Mouse (Mus musculus) limb, embryonic 10.5 days (tissue): ENCODE measurements around the gene Rbbp5. TPM values are rescaled to one million over a fixed set of nuclear protein-coding genes. Genes with fewer than 3 reads are reported as not detected.

Source experiments
- DNase-seq: peaks from one replicate; pipeline ENCODE4 v3.0.0-alpha.2; 2017; ENCODE audit warnings: low spot score
- H3K27ac ChIP-seq: fragments of 300-500 bp; sonication (generic); 2 replicates; pipeline ENCODE4 v1.5.1; 2016; ENCODE audit warnings: mild to moderate bottlenecking
- H3K27me3 ChIP-seq: fragments of 300-500 bp; sonication (generic); 2 replicates; pipeline ENCODE4 v1.6.1; 2016; ENCODE audit warnings: low read depth, mild to moderate bottlenecking; ENCODE audit not compliant: poor library complexity, severe bottlenecking
- H3K36me3 ChIP-seq: fragments of 300-500 bp; sonication (generic); 2 replicates; pipeline ENCODE4 v1.6.1; 2016; ENCODE audit warnings: mild to moderate bottlenecking, moderate library complexity
- H3K4me1 ChIP-seq: fragments of 300-500 bp; sonication (generic); 2 replicates; pipeline ENCODE4 v1.6.1; 2016
- H3K4me3 ChIP-seq: fragments of 300-500 bp; sonication (generic); 2 replicates; pipeline ENCODE4 v1.5.1; 2016; ENCODE audit warnings: mild to moderate bottlenecking, moderate library complexity
- H3K9me3 ChIP-seq: fragments of 300-500 bp; sonication (generic); replicated peaks from 2 replicates; pipeline ENCODE4 v1.6.1; 2016; ENCODE audit warnings: mild to moderate bottlenecking
- WGBS: fragments of 180-500 bp; shearing (Covaris S2); methylation state at CpG from one replicate; pipeline ENCODE4 v1.1.7; 2016; 5-methylcytosine and 5-hydroxymethylcytosine counted together
- polyA plus RNA-seq: library from polyadenylated mRNA; unstranded; fragments of >200 nt; fragmentation: Nextera tagmentation; extraction: Ambion mirVana; gene quantifications from 2 replicates; pipeline ENCODE4 v1.2.1, GENCODE M21; 2016

Gene Rbbp5
- 59.4 and 66.8 TPM in 2 replicates for polyA plus RNA-seq

DNA sequence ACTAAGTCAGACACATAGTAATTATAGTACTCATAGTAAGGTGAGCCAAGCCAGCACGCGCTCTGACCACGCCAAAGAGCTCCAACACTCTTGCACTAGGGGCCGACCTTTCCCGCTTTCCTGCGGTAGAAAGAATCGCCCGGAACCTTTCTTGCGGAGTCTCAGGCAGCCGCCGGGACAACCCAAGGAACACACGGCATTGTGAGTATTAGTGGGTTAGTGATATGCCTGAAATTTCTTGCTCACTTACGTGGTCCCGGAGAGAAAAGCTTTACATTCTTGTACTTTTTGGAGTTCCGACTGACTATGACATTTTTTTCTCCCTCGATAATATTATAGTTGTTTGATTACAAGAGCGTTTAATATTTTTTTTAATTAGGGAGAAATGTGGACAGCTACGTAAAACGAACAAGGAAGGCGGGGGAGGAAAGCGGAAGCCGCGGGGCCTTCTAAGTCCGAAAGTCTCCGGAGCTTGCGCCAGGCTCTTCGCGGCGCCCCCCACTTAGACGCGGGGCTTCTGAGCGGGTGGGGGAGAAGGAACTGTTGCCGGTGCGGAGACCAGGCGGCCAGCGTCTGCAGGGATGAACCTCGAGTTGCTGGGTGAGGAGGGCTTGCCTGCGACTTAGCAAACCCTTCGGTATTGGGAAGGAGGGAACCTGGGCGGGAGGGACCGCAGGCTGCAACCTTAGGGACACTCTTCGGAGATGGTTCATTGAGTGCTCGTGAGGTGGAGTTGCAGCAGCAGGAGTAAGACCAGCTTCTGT, at the start of gene Rbbp5:
TSS of gene Rbbp5 (plus strand) at position 438 of the 764 bp plus-strand sequence.
- H3K4me3 ChIP-seq = peak within 1 kb of the TSS; percentile 74
- peak; percentile 89 for DNase-seq
- WGBS = under 1% methylated on average over 43 of the region's 43 CpGs

GRCm38 (mm10) chr1:132430818-132431217, 46.3 kb upstream of the Rbbp5 start:
- Histone ChIP-seq H3K36me3 (peaks cover 13% of the 10 kb centered on the region), H3K27me3 (no peaks in the 10 kb centered on the region), H3K9me3 (no peaks in the 10 kb centered on the region), H3K27ac (no peak overlapping the region; the same call in 1 of the 2 replicates), H3K4me3 (no peak overlapping the region), H3K4me1 (peaks cover 29% of the 10 kb centered on the region)
- 36% methylated on average over 3 of the region's 3 CpGs for WGBS
- DNase-seq = peak; percentile 52

More for the DNA sequence above, at the start of gene Rbbp5:
- H3K27ac ChIP-seq = peak within 1 kb of the TSS; percentile 92
- no peaks in the 10 kb centered on the region for H3K36me3 ChIP-seq
- H3K27me3 ChIP-seq = no peaks in the 10 kb centered on the region
- peaks cover 20% of the 10 kb centered on the region for H3K4me1 ChIP-seq
- no peaks in the 10 kb centered on the region for H3K9me3 ChIP-seq

DNA sequence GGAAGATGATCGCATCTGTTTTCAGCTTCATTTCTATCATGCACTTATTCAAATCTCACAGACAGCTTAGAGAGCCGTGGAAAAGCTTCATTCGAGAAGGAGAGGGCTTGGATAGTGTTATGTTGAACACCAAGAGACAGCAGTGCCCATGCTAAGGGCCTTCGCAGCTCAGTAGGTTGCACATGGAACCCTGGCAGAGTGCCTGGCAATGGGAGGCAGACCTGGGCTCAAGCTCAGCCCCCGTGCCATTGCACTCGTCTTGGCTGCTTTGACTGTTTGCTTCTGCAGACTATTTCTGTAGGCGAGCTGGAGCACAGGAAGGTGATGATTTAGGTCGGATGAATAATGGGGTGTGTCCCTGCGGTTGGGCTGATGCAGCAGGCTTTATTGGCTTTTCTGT, 45.4 kb upstream of the Rbbp5 start:
- peaks cover 24% of the 10 kb centered on the region for H3K4me1 ChIP-seq
- no peak overlapping the region for H3K27ac ChIP-seq
- no peaks in the 10 kb centered on the region for H3K27me3 ChIP-seq
- no peak overlapping the region for H3K4me3 ChIP-seq
- H3K9me3 ChIP-seq = no peaks in the 10 kb centered on the region
- H3K36me3 ChIP-seq = peaks cover 19% of the 10 kb centered on the region
- WGBS = 60% methylated on average over 9 of the region's 9 CpGs
- DNase-seq = no peak

DNA sequence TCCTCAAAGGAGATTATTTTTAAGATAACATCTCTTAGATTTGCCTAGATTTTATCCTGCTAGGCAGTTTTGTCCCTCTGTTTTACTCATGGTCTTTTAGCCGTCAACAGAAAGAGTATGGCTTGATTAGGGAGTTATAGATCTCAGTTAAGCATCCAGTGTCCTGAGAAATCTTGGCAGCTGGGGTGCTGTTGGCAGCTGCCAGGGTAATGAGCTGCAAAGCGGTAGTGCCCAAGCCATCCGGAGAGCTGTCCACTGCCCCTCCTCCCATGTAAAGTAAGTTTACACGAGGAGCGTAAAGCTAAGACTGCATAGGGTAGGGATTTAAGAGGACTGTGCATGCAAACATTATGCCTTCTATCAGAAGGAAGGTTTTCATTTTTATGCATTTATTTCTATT, 43.8 kb upstream of the Rbbp5 start:
- Histone ChIP-seq H3K9me3 (no peaks in the 10 kb centered on the region), H3K4me3 (no peak overlapping the region), H3K4me1 (peaks cover 24% of the 10 kb centered on the region), H3K36me3 (peaks cover 26% of the 10 kb centered on the region), H3K27me3 (no peaks in the 10 kb centered on the region), H3K27ac (no peak overlapping the region)
- 82% methylated on average over 5 of the region's 5 CpGs for WGBS
- DNase-seq = no peak

DNA sequence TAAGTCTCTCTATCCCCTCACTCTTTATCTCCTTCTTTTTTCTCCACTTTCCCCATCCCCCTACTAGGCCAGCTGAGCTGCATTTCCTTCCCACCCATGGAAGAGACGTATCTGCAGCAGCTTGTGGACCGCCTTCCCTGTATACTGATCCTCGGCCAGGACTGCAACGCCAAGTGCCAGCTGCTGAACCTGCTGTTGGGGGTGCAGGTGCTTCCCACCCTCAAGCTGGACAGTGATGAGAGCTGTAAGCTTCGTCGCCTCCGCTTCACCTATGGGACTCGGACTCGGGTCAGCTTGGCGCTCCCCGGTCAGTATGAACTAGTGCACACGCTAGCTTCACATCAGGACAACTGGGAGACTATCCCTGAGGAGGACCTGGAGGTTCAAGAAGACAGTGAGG, 43.1 kb upstream of the Rbbp5 start:
- 93% methylated on average over 12 of the region's 12 CpGs for WGBS
- no peaks in the 10 kb centered on the region for H3K27me3 ChIP-seq
- no peak overlapping the region for H3K4me3 ChIP-seq
- H3K9me3 ChIP-seq = no peaks in the 10 kb centered on the region
- no peak for DNase-seq
- H3K27ac ChIP-seq = no peak overlapping the region
- H3K36me3 ChIP-seq = peaks cover 28% of the 10 kb centered on the region
- peaks cover 24% of the 10 kb centered on the region for H3K4me1 ChIP-seq

GRCm38 (mm10) chr1:132436320-132436958, 40.7 kb upstream of the Rbbp5 start:
- no peak for DNase-seq

GRCm38 (mm10) chr1:132436960-132437359, 40.2 kb upstream of the Rbbp5 start:
- WGBS = 97% methylated on average over 1 of the region's 1 CpGs
- Histone ChIP-seq H3K4me1 (peaks cover 3% of the 10 kb centered on the region), H3K36me3 (peaks cover 57% of the 10 kb centered on the region), H3K27me3 (no peaks in the 10 kb centered on the region), H3K27ac (no peak overlapping the region), H3K9me3 (no peaks in the 10 kb centered on the region), H3K4me3 (no peak overlapping the region)
- DNase-seq = no peak

More at GRCm38 (mm10) chr1:132436320-132436958, 40.7 kb upstream of the Rbbp5 start:
- Histone ChIP-seq H3K27me3 (no peaks in the 10 kb centered on the region), H3K9me3 (no peaks in the 10 kb centered on the region), H3K27ac (no peak overlapping the region), H3K4me1 (peaks cover 8% of the 10 kb centered on the region), H3K36me3 (peaks cover 52% of the 10 kb centered on the region), H3K4me3 (no peak overlapping the region)
- 83% methylated on average over 4 of the region's 4 CpGs for WGBS

- Histone ChIP-seq H3K4me1 (no peaks in the 10 kb centered on the region), H3K27ac (no peak overlapping the region), H3K36me3 (peaks cover 61% of the 10 kb centered on the region), H3K4me3 (no peak overlapping the region), H3K27me3 (no peaks in the 10 kb centered on the region), H3K9me3 (no peaks in the 10 kb centered on the region)
- WGBS = 89% methylated on average over 5 of the region's 5 CpGs
- no peak for DNase-seq
Measured at GRCm38 (mm10) chr1:132437389-132437788, 39.8 kb upstream of the Rbbp5 start.

- H3K27ac ChIP-seq = no peak overlapping the region
- no peak overlapping the region for H3K4me3 ChIP-seq
- H3K27me3 ChIP-seq = no peaks in the 10 kb centered on the region
- no peaks in the 10 kb centered on the region for H3K9me3 ChIP-seq
- H3K4me1 ChIP-seq = no peaks in the 10 kb centered on the region
- peaks cover 58% of the 10 kb centered on the region for H3K36me3 ChIP-seq
- no peak for DNase-seq
- WGBS = 77% methylated on average over 1 of the region's 1 CpGs
Measured at GRCm38 (mm10) chr1:132440896-132441435, 36.2 kb upstream of the Rbbp5 start.

- no peaks in the 10 kb centered on the region for H3K27me3 ChIP-seq
- H3K4me1 ChIP-seq = no peaks in the 10 kb centered on the region
- no peaks in the 10 kb centered on the region for H3K9me3 ChIP-seq
- no peak for DNase-seq
- H3K4me3 ChIP-seq = no peak overlapping the region
- peaks cover 64% of the 10 kb centered on the region for H3K36me3 ChIP-seq
- no peak overlapping the region for H3K27ac ChIP-seq
- 94% methylated on average over 7 of the region's 7 CpGs for WGBS
Measured at GRCm38 (mm10) chr1:132449742-132450141, 27.4 kb upstream of the Rbbp5 start.

DNA sequence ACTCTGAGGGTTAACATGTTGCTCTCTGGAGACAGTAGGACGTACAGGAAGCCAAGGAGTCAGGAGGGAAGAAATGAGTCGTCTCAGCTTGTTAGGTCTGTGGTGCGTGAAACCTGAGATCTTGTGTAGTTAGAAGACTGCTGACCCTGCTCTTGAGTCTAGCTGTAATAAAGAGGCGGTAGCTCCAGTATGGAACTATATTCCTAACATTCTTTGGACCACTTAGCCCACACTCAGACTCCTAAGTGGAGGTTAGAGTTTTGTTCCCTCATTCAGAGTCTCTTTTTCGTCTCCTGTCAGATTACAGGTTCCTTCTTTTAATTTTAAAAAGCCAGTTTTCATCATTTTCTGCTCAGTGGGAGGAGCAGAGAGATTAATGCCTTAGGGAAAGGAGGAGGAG, 12.5 kb upstream of the Rbbp5 start:
- Histone ChIP-seq H3K4me3 (no peak overlapping the region), H3K27ac (no peak overlapping the region), H3K4me1 (no peaks in the 10 kb centered on the region), H3K27me3 (no peaks in the 10 kb centered on the region), H3K36me3 (peaks cover 64% of the 10 kb centered on the region), H3K9me3 (no peaks in the 10 kb centered on the region)
- WGBS = 76% methylated on average over 5 of the region's 5 CpGs
- no peak for DNase-seq

DNA sequence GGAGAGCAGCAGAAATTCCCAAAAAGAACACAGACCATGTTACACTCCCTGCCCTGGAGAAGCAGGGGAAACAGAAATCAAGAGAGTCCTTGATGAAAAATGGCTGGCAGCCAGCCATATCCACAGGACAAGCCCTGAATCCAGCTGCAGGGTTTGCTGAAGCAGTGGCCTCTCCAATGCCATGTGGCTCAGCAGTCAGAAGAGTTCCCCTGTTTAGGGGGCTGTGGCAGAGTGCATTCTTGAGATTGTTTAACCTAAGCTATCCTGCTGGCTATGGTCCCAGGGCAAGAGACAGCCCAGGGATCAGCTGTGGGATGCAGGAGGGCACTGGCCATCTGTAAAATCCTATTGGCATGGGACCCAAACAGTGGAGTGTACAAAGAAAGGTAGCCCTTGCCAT, 8.2 kb upstream of the Rbbp5 start:
- no peak for DNase-seq
- no peaks in the 10 kb centered on the region for H3K9me3 ChIP-seq
- no peaks in the 10 kb centered on the region for H3K4me1 ChIP-seq
- no peak overlapping the region for H3K4me3 ChIP-seq
- H3K36me3 ChIP-seq = peaks cover 28% of the 10 kb centered on the region
- H3K27me3 ChIP-seq = no peaks in the 10 kb centered on the region
- no peak overlapping the region for H3K27ac ChIP-seq

GRCm38 (mm10) chr1:132469519-132469918, 7.6 kb upstream of the Rbbp5 start:
- Histone ChIP-seq H3K27me3 (no peaks in the 10 kb centered on the region), H3K4me1 (no peaks in the 10 kb centered on the region), H3K36me3 (peaks cover 22% of the 10 kb centered on the region), H3K4me3 (no peak overlapping the region), H3K27ac (no peak overlapping the region), H3K9me3 (no peaks in the 10 kb centered on the region)
- no peak for DNase-seq
- WGBS = 90% methylated on average over 7 of the region's 7 CpGs
